Mouse (Mus musculus) layer of hippocampus, adult 2 months (tissue): ENCODE results near the gene Ifit2. TPM values are rescaled to one million over a fixed set of nuclear protein-coding genes. Genes with fewer than 3 reads are reported as not detected.
"Not testable (repeated sequence)": the region's sequence is repeated elsewhere in the genome, so short reads cannot be mapped to it uniquely, and the experiment has no call there.

Experiments used
- DNase-seq, 2 experiments: peaks; one replicate each; pipeline ENCODE4 v3.0.0; 2022; ENCODE audit warnings: low spot score in 2 of 2
- H3K27ac ChIP-seq: fragments of 200-600 bp; 2 replicates; pipeline ENCODE4 v1.8.1; 2022
- H3K4me3 ChIP-seq: fragments of 200-600 bp; 2 replicates; pipeline ENCODE4 v1.8.1; 2022; ENCODE audit warnings: mild to moderate bottlenecking
- CTCF ChIP-seq: fragments of 200-600 bp; conservative IDR thresholded peaks from 2 replicates; pipeline ENCODE4 v1.8.1; 2022; ENCODE audit warnings: antibody characterized with exemption, mild to moderate bottlenecking, moderate library complexity
- total RNA-seq, 2 experiments: library from RNA; stranded (reverse); gene quantifications; 2 replicates each; pipeline ENCODE4 v1.2.3; 2021

Gene Ifit2
- total RNA-seq, 2 experiments from 2014 or later: 4.4 to 5.6 TPM

- H3K4me3 ChIP-seq: no peak overlapping the region
- H3K27ac ChIP-seq: no peak overlapping the region
- DNase-seq: no peak
- TF ChIP-seq CTCF: no peak
These were observed 3.6 kb downstream of the Ifit2 start for GRCm38 (mm10) chr19:34554061-34554460.

- Histone ChIP-seq H3K4me3 (no peak overlapping the region), H3K27ac (no peak overlapping the region)
- TF ChIP-seq CTCF: no peak
- no peak for DNase-seq
These were observed 6.1 kb downstream of the Ifit2 start for GRCm38 (mm10) chr19:34556621-34557020.

GRCm38 (mm10) chr19:34562556-34562955, 12.1 kb downstream of the Ifit2 start:
- DNase-seq: no peak
- H3K4me3 ChIP-seq: no peak overlapping the region
- no peak overlapping the region for H3K27ac ChIP-seq
- TF ChIP-seq CTCF: no peak

GRCm38 (mm10) chr19:34566178-34566784, 15.8 kb downstream of the Ifit2 start:
- no peak overlapping the region for H3K27ac ChIP-seq
- no peak overlapping the region for H3K4me3 ChIP-seq
- DNase-seq: no peak
- TF ChIP-seq CTCF: no peak

GRCm38 (mm10) chr19:34568988-34569895, 18.7 kb downstream of the Ifit2 start:
- no peak for DNase-seq
- H3K4me3 ChIP-seq: no peak overlapping the region
- H3K27ac ChIP-seq: no peak overlapping the region
- no peak for TF ChIP-seq CTCF

- no peak overlapping the region for H3K4me3 ChIP-seq
- no peak for DNase-seq
- TF ChIP-seq CTCF: no peak
- no peak overlapping the region for H3K27ac ChIP-seq
These were observed 19.5 kb downstream of the Ifit2 start for GRCm38 (mm10) chr19:34569896-34570476.

- no peak for DNase-seq
- no peak overlapping the region for H3K4me3 ChIP-seq
- no peak overlapping the region for H3K27ac ChIP-seq
- no peak for TF ChIP-seq CTCF
These were observed 20.6 kb downstream of the Ifit2 start for GRCm38 (mm10) chr19:34571080-34571479.

GRCm38 (mm10) chr19:34573650-34574049, 23.2 kb downstream of the Ifit2 start:
- TF ChIP-seq CTCF: no peak
- DNase-seq: no peak
- Histone ChIP-seq H3K4me3 (no peak overlapping the region), H3K27ac (no peak overlapping the region)

- TF ChIP-seq CTCF: no peak
- no peak for DNase-seq
- no peak overlapping the region for H3K27ac ChIP-seq
- H3K4me3 ChIP-seq: no peak overlapping the region
These were observed 26.6 kb downstream of the Ifit2 start for GRCm38 (mm10) chr19:34577121-34577520.

GRCm38 (mm10) chr19:34582696-34583095, 32.2 kb downstream of the Ifit2 start:
- not testable (repeated sequence) for H3K4me3 ChIP-seq, H3K27ac ChIP-seq, DNase-seq

GRCm38 (mm10) chr19:34583126-34583766, 32.8 kb downstream of the Ifit2 start, which contains the start of gene Ifit3:
Gene Ifit3, plus strand, starts transcription at chr19:34583531.
- not testable (repeated sequence) for DNase-seq, H3K27ac ChIP-seq

GRCm38 (mm10) chr19:34585740-34586458, 35.4 kb downstream of the Ifit2 start:
- peak; percentile 51 for TF ChIP-seq CTCF
- DNase-seq: not testable (repeated sequence)

More at GRCm38 (mm10) chr19:34583126-34583766, 32.8 kb downstream of the Ifit2 start, which contains the start of gene Ifit3:
- not testable (repeated sequence) for H3K4me3 ChIP-seq

GRCm38 (mm10) chr19:34587898-34588692, 37.6 kb downstream of the Ifit2 start:
- DNase-seq, H3K27ac ChIP-seq, H3K4me3 ChIP-seq: not testable (repeated sequence)

More at GRCm38 (mm10) chr19:34585740-34586458, 35.4 kb downstream of the Ifit2 start:
- H3K27ac ChIP-seq, H3K4me3 ChIP-seq: not testable (repeated sequence)
